Mouse (Mus musculus): ENCODE results near the gene Adck2. TPM values are rescaled to one million over a fixed set of nuclear protein-coding genes. Genes with fewer than 3 reads are reported as not detected.

Gene Adck2
- polyA plus RNA-seq, 1 experiment = 10.3 TPM

DNA sequence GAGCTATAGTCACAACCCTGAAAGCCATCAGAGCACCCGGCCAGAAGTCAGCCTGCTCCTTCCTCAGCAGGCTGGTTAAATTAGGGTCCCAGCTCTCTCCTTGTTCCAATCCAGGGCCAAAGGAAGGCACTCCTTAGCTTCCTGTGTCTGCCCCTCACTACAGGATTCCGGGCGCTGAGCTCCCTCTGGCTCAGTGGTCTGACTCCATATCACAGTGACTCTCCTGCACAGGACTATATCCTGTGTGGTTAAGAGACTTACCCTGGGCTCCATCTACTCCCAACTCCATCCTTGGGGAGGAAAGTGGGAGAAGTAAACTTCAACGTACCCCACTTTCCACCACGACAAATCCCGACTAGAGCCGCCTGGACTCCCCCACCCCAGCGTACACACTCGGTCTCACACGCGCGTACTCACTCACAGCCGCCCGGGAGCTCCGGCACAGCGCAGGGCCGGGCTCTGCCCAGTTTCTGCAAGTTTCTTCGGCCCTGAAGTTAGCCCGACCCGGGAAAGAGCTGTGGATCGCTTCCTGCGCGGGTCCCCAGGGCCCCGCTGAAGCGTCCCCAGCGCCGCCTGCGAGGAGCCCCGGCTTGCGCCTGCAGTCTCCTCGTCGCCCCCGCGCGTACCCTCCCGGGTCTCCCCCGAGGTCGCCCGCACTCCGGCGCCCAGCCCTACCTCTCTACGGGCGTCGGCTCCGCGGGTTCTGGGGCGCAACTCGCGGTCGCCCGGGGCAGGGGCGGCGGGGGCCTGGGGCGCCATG is 16.6 kb upstream of the Adck2 start:
- no peak for TF ChIP-seq CTCF (IDR thresholded peaks at IDR 0.05; ENCODE audit: borderline replicate concordance, insufficient read depth, low read length)
- no peak for TF ChIP-seq POLR2A (IDR thresholded peaks at IDR 0.05; ENCODE audit: low read depth, low read length)
- H3K4me3 ChIP-seq (ENCODE audit: insufficient read depth, low read length) = peak overlapping the region; percentile 94
- H3K4me1 ChIP-seq (ENCODE audit: control insufficient read depth, insufficient read depth, low read length) = peaks cover 12% of the 10 kb centered on the region; the same call in 1 of the 2 replicates
- peak overlapping the region; percentile 65 for H3K27ac ChIP-seq (ENCODE audit: insufficient read depth, low read length)

DNA sequence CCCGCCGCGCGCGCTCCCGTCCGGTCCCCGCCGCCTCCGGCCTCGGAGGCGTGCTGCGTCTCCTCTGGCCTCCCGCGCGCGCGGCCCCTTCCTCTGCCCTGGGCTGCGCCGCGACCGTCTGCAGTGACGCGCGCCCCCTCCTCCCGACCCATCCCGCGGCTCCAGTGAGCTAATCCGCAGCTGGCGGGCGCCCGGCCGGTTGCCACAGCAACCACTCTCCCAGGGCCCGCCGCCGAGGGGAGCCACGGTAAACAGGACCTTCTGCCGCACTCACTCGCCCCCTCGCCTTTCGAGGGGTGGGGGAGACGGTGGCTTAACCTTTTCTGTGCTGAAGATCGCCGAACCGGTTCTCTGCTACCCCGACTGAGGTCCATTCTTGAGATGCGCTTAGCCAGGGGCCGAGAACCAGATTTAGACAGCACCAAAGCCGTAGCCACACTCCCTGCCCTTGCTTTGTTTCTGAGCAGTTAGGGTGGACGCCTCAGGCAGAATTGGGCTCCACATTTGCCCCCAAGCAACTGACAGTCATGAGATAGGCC is 15.9 kb upstream of the Adck2 start, which contains the start of gene Dennd2a:
Gene Dennd2a (minus strand): TSS at position 145 of the 539 bp plus-strand sequence.
- H3K27ac ChIP-seq (ENCODE audit: insufficient read depth, low read length) = peak within 1 kb of the TSS; percentile 65
- TF ChIP-seq CTCF (IDR thresholded peaks at IDR 0.05; ENCODE audit: borderline replicate concordance, insufficient read depth, low read length) (no peak), POLR2A (IDR thresholded peaks at IDR 0.05; ENCODE audit: low read depth, low read length) (peak; percentile 54; the same call in 1 of the 2 replicates)
- H3K4me1 ChIP-seq (ENCODE audit: control insufficient read depth, insufficient read depth, low read length) = peaks cover 8% of the 10 kb centered on the region; the same call in 1 of the 2 replicates
- H3K4me3 ChIP-seq (ENCODE audit: insufficient read depth, low read length) = peak within 1 kb of the TSS; percentile 94

DNA sequence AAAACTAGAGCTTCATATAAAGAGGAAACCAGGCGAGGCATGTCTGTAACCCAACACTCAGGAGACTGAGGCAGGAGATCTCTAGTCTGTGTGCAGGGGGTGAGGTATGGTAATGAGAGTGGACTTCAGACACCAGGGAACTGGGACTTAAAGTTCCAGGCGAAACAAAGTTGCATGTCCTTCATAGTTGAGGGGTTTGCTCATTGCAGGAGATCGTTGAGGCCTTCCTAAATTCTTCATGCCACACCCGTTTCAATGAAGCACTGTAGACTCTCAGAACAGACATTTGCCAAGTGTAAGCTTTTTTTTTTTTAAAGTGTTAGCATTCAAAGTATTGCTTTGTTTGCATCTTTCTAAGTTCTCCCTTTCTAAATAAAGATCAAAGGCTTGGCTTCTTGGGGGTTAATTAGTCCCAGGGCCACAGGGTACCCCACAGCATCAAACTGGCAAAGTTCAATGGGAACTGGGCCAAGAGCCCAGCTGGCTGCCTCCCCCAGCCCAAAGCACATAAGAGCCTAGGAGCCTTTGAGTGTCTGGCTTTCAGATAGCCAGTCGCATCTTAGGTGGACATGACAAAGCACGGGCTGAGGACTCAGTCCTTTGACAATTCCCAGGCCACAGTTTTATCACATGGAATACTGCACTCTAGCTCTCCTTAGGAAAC is 14.3 kb upstream of the Adck2 start:
- TF ChIP-seq POLR2A (IDR thresholded peaks at IDR 0.05; ENCODE audit: low read depth, low read length) (no peak), CTCF (IDR thresholded peaks at IDR 0.05; ENCODE audit: borderline replicate concordance, insufficient read depth, low read length) (no peak)
- Histone ChIP-seq H3K4me1 (ENCODE audit: control insufficient read depth, insufficient read depth, low read length) (peaks cover 8% of the 10 kb centered on the region; the same call in 1 of the 2 replicates), H3K27ac (ENCODE audit: insufficient read depth, low read length) (peak overlapping the region; percentile 53; the same call in 1 of the 2 replicates), H3K4me3 (ENCODE audit: insufficient read depth, low read length) (no peak overlapping the region)

DNA sequence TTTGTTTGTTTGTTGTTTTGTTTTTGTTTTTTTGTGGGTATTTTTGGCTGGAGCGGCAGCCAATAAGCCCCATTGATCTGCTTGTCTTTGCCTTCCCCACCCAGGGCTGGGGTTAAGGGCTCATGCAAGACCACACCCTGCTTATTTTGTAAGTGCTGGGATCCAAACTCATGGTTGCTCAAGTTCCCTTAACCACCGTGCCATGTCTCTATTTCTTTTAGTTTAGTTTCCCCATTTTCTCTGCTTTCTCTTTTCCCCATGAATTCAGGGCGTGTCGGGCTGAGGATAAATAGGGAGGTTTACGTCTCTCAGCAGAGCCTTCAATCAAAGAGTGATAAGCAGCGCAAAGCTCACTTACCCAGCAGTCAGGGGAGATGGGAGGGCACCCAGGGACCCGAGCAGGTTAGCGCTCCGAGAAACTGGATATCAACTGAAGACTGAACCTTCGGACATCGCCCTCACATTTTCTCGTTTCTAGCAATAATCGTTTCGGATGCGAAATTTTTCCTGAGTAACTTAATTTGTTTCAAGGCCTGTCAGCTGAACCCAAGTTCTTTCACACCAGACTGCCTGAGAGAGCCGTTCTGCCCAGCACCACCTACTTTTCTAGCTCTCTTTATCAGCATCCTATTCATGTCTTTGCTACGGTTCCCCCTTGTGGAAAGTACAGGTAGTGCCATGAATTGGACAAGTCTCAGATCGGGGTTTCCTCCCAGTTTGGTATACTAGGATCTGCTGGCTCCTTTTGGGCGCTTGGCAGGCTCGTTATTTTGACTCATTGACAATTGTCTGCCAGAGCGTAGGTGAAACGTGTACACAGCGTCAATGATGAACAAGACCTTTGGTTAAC is 11.3 kb upstream of the Adck2 start:
- no peak overlapping the region for H3K27ac ChIP-seq (ENCODE audit: insufficient read depth, low read length)
- H3K4me3 ChIP-seq (ENCODE audit: insufficient read depth, low read length) = no peak overlapping the region
- TF ChIP-seq CTCF (IDR thresholded peaks at IDR 0.05; ENCODE audit: borderline replicate concordance, insufficient read depth, low read length) (no peak), POLR2A (IDR thresholded peaks at IDR 0.05; ENCODE audit: low read depth, low read length) (no peak)
- H3K4me1 ChIP-seq (ENCODE audit: control insufficient read depth, insufficient read depth, low read length) = peaks cover 8% of the 10 kb centered on the region; the same call in 1 of the 2 replicates

DNA sequence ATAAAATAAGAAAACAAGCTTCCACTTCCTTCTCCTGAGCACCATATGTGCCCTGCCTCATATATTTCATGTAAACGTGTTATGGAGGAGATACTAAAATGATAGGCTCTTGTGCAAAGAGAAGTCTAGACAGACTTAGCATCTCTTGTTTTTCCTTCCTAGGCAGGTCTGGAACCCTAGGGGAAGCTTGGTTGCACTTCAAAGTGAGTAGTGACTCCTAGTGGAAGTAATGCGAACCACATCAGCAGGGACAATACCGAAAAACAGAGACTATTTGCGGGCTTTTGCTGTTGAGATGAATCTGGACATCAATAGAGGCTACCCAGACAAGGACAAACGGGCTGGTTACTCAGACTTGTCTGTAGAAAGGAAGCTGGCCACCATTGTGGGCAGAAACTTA is 6.1 kb upstream of the Adck2 start:
- no peak overlapping the region for H3K27ac ChIP-seq (ENCODE audit: insufficient read depth, low read length)
- no peak for TF ChIP-seq POLR2A (IDR thresholded peaks at IDR 0.05; ENCODE audit: low read depth, low read length)
- TF ChIP-seq CTCF (IDR thresholded peaks at IDR 0.05; ENCODE audit: borderline replicate concordance, insufficient read depth, low read length) = no peak
- no peak overlapping the region for H3K4me3 ChIP-seq (ENCODE audit: insufficient read depth, low read length)
- no peaks in the 10 kb centered on the region for H3K4me1 ChIP-seq (ENCODE audit: control insufficient read depth, insufficient read depth, low read length)

DNA sequence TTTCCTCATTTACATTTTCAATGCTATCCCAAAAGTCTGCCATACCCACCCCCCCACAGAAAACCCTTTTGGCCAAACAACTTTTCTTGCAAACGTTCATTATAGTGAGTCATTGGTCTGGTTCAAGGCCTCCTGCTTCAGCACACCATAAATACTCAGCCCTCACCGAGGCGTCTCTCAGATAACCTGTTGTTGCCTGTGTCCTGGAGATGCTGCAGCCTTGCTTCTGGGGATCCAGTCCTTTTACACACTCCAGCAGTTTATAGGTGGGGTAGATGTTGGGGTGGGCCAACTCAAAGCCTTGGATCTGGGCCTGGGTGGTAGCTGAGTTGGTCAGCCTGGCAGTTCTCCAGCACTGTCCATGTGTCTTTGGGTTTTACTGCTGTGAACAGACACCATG is 3.2 kb upstream of the Adck2 start:
- Histone ChIP-seq H3K4me3 (ENCODE audit: insufficient read depth, low read length) (no peak overlapping the region), H3K27ac (ENCODE audit: insufficient read depth, low read length) (no peak overlapping the region)

DNA sequence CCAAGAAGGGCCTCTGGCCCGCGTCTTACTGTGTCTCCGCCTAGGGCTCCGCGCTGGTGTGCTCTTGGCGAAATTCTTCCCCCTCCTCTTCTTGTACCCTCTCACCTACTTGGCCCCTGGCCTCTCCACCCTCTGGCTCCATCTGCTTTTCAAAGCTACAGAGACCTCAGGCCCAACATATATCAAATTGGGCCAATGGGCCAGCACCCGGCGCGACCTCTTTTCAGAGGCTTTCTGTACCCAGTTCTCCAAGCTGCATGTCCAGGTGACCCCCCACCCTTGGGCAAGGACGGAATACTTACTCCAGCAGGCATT is 839 bp downstream of the Adck2 start:
- peak overlapping the region; percentile 79 for H3K4me3 ChIP-seq (ENCODE audit: insufficient read depth, low read length)
- no peak for TF ChIP-seq POLR2A (IDR thresholded peaks at IDR 0.05; ENCODE audit: low read depth, low read length)
- TF ChIP-seq CTCF (IDR thresholded peaks at IDR 0.05; ENCODE audit: borderline replicate concordance, insufficient read depth, low read length) = no peak
- H3K4me1 ChIP-seq (ENCODE audit: control insufficient read depth, insufficient read depth, low read length) = peaks cover 5% of the 10 kb centered on the region; the same call in 1 of the 2 replicates
- H3K27ac ChIP-seq (ENCODE audit: insufficient read depth, low read length) = no peak overlapping the region

More for the DNA sequence above, 3.2 kb upstream of the Adck2 start:
- TF ChIP-seq POLR2A (IDR thresholded peaks at IDR 0.05; ENCODE audit: low read depth, low read length) (no peak), CTCF (IDR thresholded peaks at IDR 0.05; ENCODE audit: borderline replicate concordance, insufficient read depth, low read length) (no peak)
- peaks cover 5% of the 10 kb centered on the region; the same call in 1 of the 2 replicates for H3K4me1 ChIP-seq (ENCODE audit: control insufficient read depth, insufficient read depth, low read length)

DNA sequence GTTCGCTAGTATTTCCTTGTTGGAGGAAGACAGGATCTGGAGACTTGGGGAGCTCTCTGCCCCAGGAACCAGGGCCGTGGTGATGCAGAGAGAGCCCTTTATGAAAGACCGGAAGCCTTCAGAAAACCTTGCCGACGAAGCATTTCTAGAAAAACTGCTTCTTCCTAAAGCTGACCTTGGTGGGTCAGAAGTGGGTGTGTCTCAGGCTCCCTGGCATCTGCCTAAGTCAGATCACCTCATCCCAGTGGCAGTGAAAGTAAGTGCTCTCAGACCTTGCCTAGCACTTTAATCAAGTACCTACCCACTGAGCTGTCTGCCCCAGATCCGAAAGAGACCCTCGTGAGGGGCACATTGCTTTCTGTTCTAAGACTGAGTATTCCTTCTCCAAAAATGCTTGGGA is 1.3 kb downstream of the Adck2 start:
- Histone ChIP-seq H3K4me3 (ENCODE audit: insufficient read depth, low read length) (peak overlapping the region; percentile 79; the same call in 1 of the 2 replicates), H3K4me1 (ENCODE audit: control insufficient read depth, insufficient read depth, low read length) (peaks cover 5% of the 10 kb centered on the region; the same call in 1 of the 2 replicates), H3K27ac (ENCODE audit: insufficient read depth, low read length) (no peak overlapping the region)
- TF ChIP-seq CTCF (IDR thresholded peaks at IDR 0.05; ENCODE audit: borderline replicate concordance, insufficient read depth, low read length) (no peak), POLR2A (IDR thresholded peaks at IDR 0.05; ENCODE audit: low read depth, low read length) (no peak)

DNA sequence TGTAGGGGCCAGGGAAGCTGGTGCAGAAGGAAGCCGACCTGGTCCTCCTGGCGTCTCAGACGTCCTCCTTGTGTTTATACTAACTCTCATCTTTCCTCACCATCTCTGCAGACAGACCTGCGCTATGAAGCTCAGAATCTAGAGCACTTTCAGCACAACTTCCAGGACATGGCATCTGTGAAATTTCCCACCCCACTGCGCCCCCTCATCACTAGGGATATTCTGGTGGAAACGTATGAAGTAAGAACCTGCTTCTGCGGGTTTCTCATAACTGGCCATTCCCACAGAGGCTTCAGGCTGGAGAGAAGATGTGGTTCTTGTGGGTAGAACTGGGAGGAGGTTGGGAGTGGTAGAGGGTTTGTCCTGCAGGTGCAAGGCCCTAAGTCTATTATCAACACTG is 5.9 kb downstream of the Adck2 start:
- Histone ChIP-seq H3K27ac (ENCODE audit: insufficient read depth, low read length) (no peak overlapping the region), H3K4me3 (ENCODE audit: insufficient read depth, low read length) (no peak overlapping the region), H3K4me1 (ENCODE audit: control insufficient read depth, insufficient read depth, low read length) (peaks cover 5% of the 10 kb centered on the region; the same call in 1 of the 2 replicates)
- TF ChIP-seq CTCF (IDR thresholded peaks at IDR 0.05; ENCODE audit: borderline replicate concordance, insufficient read depth, low read length) (no peak), POLR2A (IDR thresholded peaks at IDR 0.05; ENCODE audit: low read depth, low read length) (no peak)

Data from embryonic fibroblast, embryonic 13.5 days (primary cell).